Mouse (Mus musculus) testis, adult 2 months (tissue): Measurements from ENCODE around the gene Capn15.

ENCODE experiments used
- CTCF ChIP-seq: fragments of 200-500 bp; IDR thresholded peaks from 2 replicates; pipeline ENCODE4 v1.5.1; 2012; ENCODE audit warnings: low read depth, mild to moderate bottlenecking, inconsistent platforms, low read length, moderate library complexity; ENCODE audit not compliant: control insufficient read depth, insufficient read depth, insufficient replicate concordance
- POLR2A ChIP-seq: fragments of 200-500 bp; IDR thresholded peaks from 2 replicates; pipeline ENCODE4 v1.6.1; 2012; ENCODE audit warnings: low read depth, mild to moderate bottlenecking, inconsistent platforms, low read length, moderate library complexity; ENCODE audit not compliant: control insufficient read depth

DNA sequence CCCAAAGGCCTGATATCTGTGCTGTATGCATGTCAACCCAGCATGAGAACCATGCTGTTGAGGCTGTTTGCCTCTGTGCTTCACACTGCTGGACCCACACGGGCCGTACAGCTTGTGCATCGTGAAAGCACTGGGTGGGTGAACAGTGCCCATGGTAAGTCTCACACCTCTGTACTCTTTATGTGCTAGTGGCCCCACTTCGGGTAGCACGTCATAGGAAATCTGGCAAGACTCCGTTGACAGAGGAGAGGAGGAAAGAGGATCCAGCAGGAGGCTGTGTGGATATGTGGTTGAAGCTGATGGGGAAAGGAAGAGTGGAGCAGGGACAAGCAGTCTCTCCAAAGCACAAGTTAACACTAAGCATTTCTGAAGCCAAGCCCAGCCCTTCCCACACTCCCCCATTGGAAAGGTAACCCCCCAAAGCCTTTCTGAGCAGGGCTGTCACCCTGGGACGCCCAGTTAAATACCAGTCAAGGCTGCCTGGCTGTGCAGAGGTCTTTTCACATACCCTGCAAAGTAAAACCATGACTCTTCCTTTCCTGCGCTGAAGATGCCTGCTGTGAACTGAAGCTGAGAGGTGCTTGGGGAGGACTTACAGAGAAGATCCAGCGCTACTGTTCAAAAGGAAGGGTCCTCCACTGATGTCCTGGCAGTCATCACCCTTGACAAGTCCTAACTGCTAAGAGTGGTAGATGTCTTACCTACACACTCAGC lies 67.4 kb downstream of the Capn15 start:
- TF ChIP-seq CTCF: no peak
- TF ChIP-seq POLR2A: no peak
